Mouse (Mus musculus) frontal cortex, postnatal 10 days (tissue): ENCODE data around the gene Lcn6.
A peak's percentile ranks its signal among the peaks of the same experiment; 100 is the strongest.
"Not testable (repeated sequence)": the region's sequence is repeated elsewhere in the genome, so short reads cannot be mapped to it uniquely, and the experiment has no call there.

Source experiments
- DNase-seq, 2 experiments: peaks; one replicate each; pipeline ENCODE4 v3.0.0; 2022; ENCODE audit warnings: low spot score in 2 of 2, mixed read lengths in 1 of 2

Gene Lcn6

GRCm38 (mm10) chr2:25676486-25676885 lies at the start of gene Lcn6:
TSS of gene Lcn6 (plus strand) at chr2:25676786.
- no peak for DNase-seq

GRCm38 (mm10) chr2:25627811-25628210 lies 48.8 kb upstream of the Lcn6 start, which contains the start of gene Fcna:
TSS of gene Fcna (minus strand) at chr2:25628030.
- DNase-seq, result no peak

- DNase-seq, result no peak
These were observed 47.8 kb upstream of the Lcn6 start for GRCm38 (mm10) chr2:25628738-25629137.

- no peak for DNase-seq
These were observed 43.0 kb upstream of the Lcn6 start for GRCm38 (mm10) chr2:25633616-25634015.

- DNase-seq, result no peak
These were observed 42.5 kb upstream of the Lcn6 start for GRCm38 (mm10) chr2:25634046-25634445.

- DNase-seq, result peak in 1 of 2 experiments; percentile 26
These were observed 36.7 kb upstream of the Lcn6 start for GRCm38 (mm10) chr2:25639890-25640289.

GRCm38 (mm10) chr2:25652902-25653301 lies 23.7 kb upstream of the Lcn6 start, which contains the start of gene Lcn8:
TSS of gene Lcn8 (plus strand) at chr2:25653120.
- DNase-seq, result no peak

GRCm38 (mm10) chr2:25654502-25654901 lies 22.1 kb upstream of the Lcn6 start:
- no peak for DNase-seq

- no peak for DNase-seq
These were observed 19.9 kb upstream of the Lcn6 start for GRCm38 (mm10) chr2:25656691-25657090.

GRCm38 (mm10) chr2:25657246-25657645 lies 19.3 kb upstream of the Lcn6 start:
- DNase-seq, result no peak

GRCm38 (mm10) chr2:25657652-25658051 lies 18.9 kb upstream of the Lcn6 start, which contains the start of gene Lcn5:
TSS of gene Lcn5 (plus strand) at chr2:25657952.
- no peak for DNase-seq

- no peak for DNase-seq
These were observed 16.3 kb upstream of the Lcn6 start for GRCm38 (mm10) chr2:25660279-25660678.

GRCm38 (mm10) chr2:25661245-25661970 lies 15.2 kb upstream of the Lcn6 start:
- no peak for DNase-seq

GRCm38 (mm10) chr2:25663511-25663910 lies 13.1 kb upstream of the Lcn6 start:
- DNase-seq, result peak in 1 of 2 experiments; percentile 26

- no peak for DNase-seq
These were observed 12.5 kb upstream of the Lcn6 start for GRCm38 (mm10) chr2:25664125-25664524.

- DNase-seq, result no peak
These were observed 10.1 kb upstream of the Lcn6 start for GRCm38 (mm10) chr2:25666516-25666915.

- no peak for DNase-seq
These were observed 3.0 kb downstream of the Lcn6 start for GRCm38 (mm10) chr2:25679559-25679958.

- DNase-seq, result no peak
These were observed 5.8 kb downstream of the Lcn6 start, which contains the start of gene Lcn10 for GRCm38 (mm10) chr2:25682426-25682825. TSS of gene Lcn10 (plus strand) at chr2:25682726.

GRCm38 (mm10) chr2:25686941-25687340 lies 10.4 kb downstream of the Lcn6 start:
- no peak for DNase-seq

GRCm38 (mm10) chr2:25694605-25695004 lies 18.0 kb downstream of the Lcn6 start:
- DNase-seq, result peak in 1 of 2 experiments; percentile 41

GRCm38 (mm10) chr2:25696951-25697350 lies 20.4 kb downstream of the Lcn6 start:
- no peak for DNase-seq

- DNase-seq, result no peak
These were observed 22.1 kb downstream of the Lcn6 start for GRCm38 (mm10) chr2:25698696-25699095.

- not testable (repeated sequence) for DNase-seq
These were observed 23.2 kb downstream of the Lcn6 start, which contains the start of gene Obp2a for GRCm38 (mm10) chr2:25699743-25700142. TSS of gene Obp2a (plus strand) at chr2:25700043.
